Mouse (Mus musculus) testis, adult 2 months (tissue): ENCODE data around the gene Unk. TPM values are rescaled to one million over a fixed set of nuclear protein-coding genes. Genes with fewer than 3 reads are reported as not detected.

Source experiments
- H3K27ac ChIP-seq: fragments of 200-500 bp; 2 replicates; pipeline ENCODE4 v1.5.1; 2012; ENCODE audit warnings: low read depth, low read length; ENCODE audit not compliant: control insufficient read depth, insufficient read depth
- H3K27me3 ChIP-seq: fragments of 200-500 bp; 2 replicates; pipeline ENCODE4 v1.6.1; 2012; ENCODE audit warnings: mild to moderate bottlenecking, low read length, moderate library complexity; ENCODE audit not compliant: control insufficient read depth, insufficient read depth
- H3K36me3 ChIP-seq: fragments of 200-500 bp; 2 replicates; pipeline ENCODE4 v1.6.1; 2012; ENCODE audit warnings: mild to moderate bottlenecking, low read length; ENCODE audit not compliant: control insufficient read depth, insufficient read depth
- H3K4me1 ChIP-seq: fragments of 200-500 bp; 2 replicates; pipeline ENCODE4 v1.6.1; 2012; ENCODE audit warnings: low read length; ENCODE audit not compliant: control insufficient read depth, insufficient read depth
- H3K4me3 ChIP-seq: fragments of 200-500 bp; 2 replicates; pipeline ENCODE4 v1.5.1; 2012; ENCODE audit warnings: low read depth, mild to moderate bottlenecking, low read length, moderate library complexity, mixed read lengths; ENCODE audit not compliant: control insufficient read depth
- CTCF ChIP-seq: fragments of 200-500 bp; IDR thresholded peaks from 2 replicates; pipeline ENCODE4 v1.5.1; 2012; ENCODE audit warnings: low read depth, mild to moderate bottlenecking, inconsistent platforms, low read length, moderate library complexity; ENCODE audit not compliant: control insufficient read depth, insufficient read depth, insufficient replicate concordance
- POLR2A ChIP-seq: fragments of 200-500 bp; IDR thresholded peaks from 2 replicates; pipeline ENCODE4 v1.6.1; 2012; ENCODE audit warnings: low read depth, mild to moderate bottlenecking, inconsistent platforms, low read length, moderate library complexity; ENCODE audit not compliant: control insufficient read depth
- polyA plus RNA-seq: library from polyadenylated mRNA; depleted of rRNA; stranded (reverse); fragments of >200 nt; gene quantifications from 2 replicates; pipeline ENCODE4 v1.2.3, GENCODE M21; 2012

Unk gene
- polyA plus RNA-seq, 1 experiment, result 21.5 TPM

GRCm38 (mm10) chr11:115997662-115998061, 32.5 kb upstream of the Unk start:
- no peak overlapping the region for H3K27ac ChIP-seq
- no peak for TF ChIP-seq POLR2A
- TF ChIP-seq CTCF, result no peak
- H3K36me3 ChIP-seq, result no peaks in the 10 kb centered on the region
- no peaks in the 10 kb centered on the region for H3K27me3 ChIP-seq
- H3K4me3 ChIP-seq, result no peak overlapping the region
- 0 out of 2 replicates have a peak, but pooled peaks cover 2% of the 10 kb centered on the region for H3K4me1 ChIP-seq

GRCm38 (mm10) chr11:115999027-115999426, 31.1 kb upstream of the Unk start:
- Histone ChIP-seq H3K4me1 (0 out of 2 replicates have a peak, but pooled peaks cover 2% of the 10 kb centered on the region), H3K27ac (no peak overlapping the region), H3K36me3 (no peaks in the 10 kb centered on the region), H3K27me3 (no peaks in the 10 kb centered on the region), H3K4me3 (no peak overlapping the region)
- no peak for TF ChIP-seq POLR2A
- no peak for TF ChIP-seq CTCF

DNA sequence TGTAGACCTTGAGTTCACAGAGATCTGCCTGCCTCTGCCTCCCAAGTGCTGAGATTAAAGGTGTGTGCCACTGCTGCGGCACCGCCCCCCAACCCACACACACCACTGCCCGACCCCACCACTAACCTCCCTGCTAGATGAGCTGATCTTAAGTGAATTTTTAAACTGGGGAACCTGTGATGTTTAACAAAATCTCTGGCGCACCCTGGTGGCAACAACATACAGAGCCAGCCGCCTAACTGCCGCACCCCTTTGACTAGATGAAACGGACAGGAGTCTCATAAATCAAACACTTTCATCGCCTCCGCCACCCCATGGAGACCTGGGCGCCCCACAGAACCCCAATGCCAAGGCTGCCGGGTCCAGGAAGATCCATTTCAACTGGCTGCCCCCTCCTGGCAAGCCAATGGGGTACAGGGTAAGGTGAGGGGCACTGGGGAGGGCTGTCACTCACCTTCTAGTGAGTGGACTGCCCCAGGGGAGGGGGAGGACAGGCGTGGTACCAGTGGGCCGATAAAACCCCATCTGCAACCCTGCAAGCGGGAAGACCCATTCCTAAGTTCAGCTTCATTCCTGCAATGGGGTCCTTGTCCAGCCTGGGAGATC, 30.5 kb upstream of the Unk start:
- peak; percentile 28; the same call in 1 of the 2 replicates for TF ChIP-seq CTCF
- TF ChIP-seq POLR2A, result no peak
- Histone ChIP-seq H3K4me1 (peaks cover 2% of the 10 kb centered on the region), H3K27me3 (no peaks in the 10 kb centered on the region), H3K36me3 (no peaks in the 10 kb centered on the region), H3K4me3 (no peak overlapping the region), H3K27ac (no peak overlapping the region)

GRCm38 (mm10) chr11:116000607-116001006, 29.5 kb upstream of the Unk start:
- Histone ChIP-seq H3K4me1 (peaks cover 12% of the 10 kb centered on the region), H3K27ac (no peak overlapping the region), H3K36me3 (no peaks in the 10 kb centered on the region), H3K4me3 (no peak overlapping the region), H3K27me3 (no peaks in the 10 kb centered on the region)
- no peak for TF ChIP-seq CTCF

DNA sequence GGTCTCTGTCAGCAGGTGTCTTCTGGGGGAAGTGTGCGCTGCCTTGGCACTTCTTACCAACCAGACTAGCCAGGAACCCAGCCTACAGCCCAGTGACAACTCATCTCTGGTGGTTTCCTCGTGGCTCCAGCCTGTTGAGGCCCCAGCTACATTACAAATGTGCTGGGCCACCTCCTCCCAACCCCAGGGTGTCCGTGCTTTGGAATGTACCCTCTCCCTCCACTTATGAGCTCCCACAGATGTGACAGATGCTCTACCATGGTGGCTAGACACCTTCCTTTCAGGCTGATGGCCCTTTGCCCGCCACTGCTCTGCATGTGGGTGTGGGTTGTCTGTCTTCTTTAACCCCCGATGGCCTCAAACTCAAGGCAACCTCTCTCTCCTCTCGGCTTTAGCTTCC, 28.4 kb upstream of the Unk start:
- Histone ChIP-seq H3K36me3 (no peaks in the 10 kb centered on the region), H3K4me3 (no peak overlapping the region), H3K27ac (no peak overlapping the region), H3K27me3 (no peaks in the 10 kb centered on the region), H3K4me1 (peaks cover 12% of the 10 kb centered on the region)
- TF ChIP-seq CTCF, result no peak
- TF ChIP-seq POLR2A, result no peak

DNA sequence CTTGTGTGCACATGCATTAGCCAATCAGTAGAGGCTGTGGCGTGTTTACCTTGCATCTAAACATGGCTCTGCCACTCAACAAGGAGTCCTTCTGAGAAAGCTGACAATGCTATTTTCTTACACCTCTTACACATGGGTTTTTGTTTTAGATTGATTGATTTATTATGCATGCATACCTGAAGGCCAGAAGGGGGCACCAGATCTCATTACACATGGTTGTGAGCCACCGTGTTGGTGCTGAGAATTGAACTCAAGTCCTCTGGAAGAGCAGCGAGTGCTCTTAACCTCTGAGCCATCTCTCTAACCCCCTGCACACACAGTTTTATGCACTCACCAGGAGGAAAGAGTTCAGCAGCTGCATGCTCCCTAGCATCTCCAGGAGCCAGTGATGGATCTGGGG, 27.2 kb upstream of the Unk start:
- Histone ChIP-seq H3K4me1 (peaks cover 12% of the 10 kb centered on the region), H3K36me3 (no peaks in the 10 kb centered on the region), H3K27me3 (no peaks in the 10 kb centered on the region), H3K4me3 (no peak overlapping the region), H3K27ac (no peak overlapping the region)
- TF ChIP-seq POLR2A, result no peak
- no peak for TF ChIP-seq CTCF

DNA sequence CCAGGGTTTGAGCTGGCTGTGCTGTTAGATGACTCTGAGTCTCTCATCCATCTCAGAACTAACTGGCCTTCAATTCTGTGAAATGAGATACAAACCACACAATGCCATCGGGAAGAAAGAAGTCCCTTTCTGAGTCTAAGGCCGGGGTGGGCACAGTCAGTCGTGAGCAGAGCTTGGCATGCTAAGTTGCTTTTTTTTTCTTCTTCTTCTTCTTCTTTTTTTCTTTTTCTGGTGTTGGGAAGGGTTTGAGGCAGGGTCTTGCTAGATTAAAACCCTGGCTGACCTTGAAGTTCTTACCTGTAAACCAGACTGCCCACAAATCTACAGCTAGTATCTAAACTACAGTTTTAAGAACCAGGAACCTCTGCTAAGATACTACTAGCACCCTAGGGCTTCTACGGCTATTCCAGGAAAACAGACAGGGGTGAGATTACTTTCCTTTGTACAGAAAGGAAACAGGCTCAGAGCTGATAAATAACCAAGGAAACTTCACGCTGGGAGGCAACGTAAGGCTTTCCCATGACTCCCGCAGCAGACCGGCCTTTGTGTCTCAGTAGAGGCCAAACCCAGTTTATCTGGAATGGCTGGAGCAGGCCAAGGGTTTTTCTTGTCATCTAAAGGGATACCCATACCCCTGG, 25.8 kb upstream of the Unk start:
- Histone ChIP-seq H3K27me3 (no peaks in the 10 kb centered on the region), H3K36me3 (no peaks in the 10 kb centered on the region), H3K27ac (no peak overlapping the region), H3K4me3 (peak overlapping the region; percentile 42), H3K4me1 (peaks cover 12% of the 10 kb centered on the region)
- TF ChIP-seq CTCF (no peak), POLR2A (no peak)
